Mouse (Mus musculus) embryonic facial prominence, embryonic 15.5 days (tissue): ENCODE measurements around the gene Lrrfip1. TPM values are rescaled to one million over a fixed set of nuclear protein-coding genes. Genes with fewer than 3 reads are reported as not detected.

ENCODE experiments used
- ATAC-seq: fragments of 200-750 bp; cut with Nextera tagmentation; 2 replicates; pipeline ENCODE4 v1.8.0; 2017; ENCODE audit warnings: low read depth, moderate TSS enrichment; ENCODE audit not compliant: insufficient number of reproducible peaks, low FRiP score, low TSS enrichment
- H3K27ac ChIP-seq: fragments of 300-500 bp; sonication (generic); replicated peaks from 2 replicates; pipeline ENCODE4 v1.5.1; 2015; ENCODE audit warnings: mild to moderate bottlenecking, inconsistent platforms
- H3K27me3 ChIP-seq: fragments of 300-500 bp; sonication (generic); 2 replicates; pipeline ENCODE4 v1.6.1; 2015; ENCODE audit warnings: inconsistent platforms
- H3K36me3 ChIP-seq: fragments of 300-500 bp; sonication (generic); 2 replicates; pipeline ENCODE4 v1.6.1; 2015; ENCODE audit warnings: mild to moderate bottlenecking, inconsistent platforms
- H3K4me1 ChIP-seq: fragments of 300-500 bp; sonication (generic); 2 replicates; pipeline ENCODE4 v1.6.1; 2015; ENCODE audit warnings: inconsistent platforms
- H3K4me2 ChIP-seq: fragments of 300-500 bp; sonication (generic); replicated peaks from 2 replicates; pipeline ENCODE4 v1.6.1; 2015; ENCODE audit warnings: mild to moderate bottlenecking, inconsistent platforms
- H3K4me3 ChIP-seq: fragments of 300-500 bp; sonication (generic); replicated peaks from 2 replicates; pipeline ENCODE4 v1.5.1; 2015; ENCODE audit warnings: mild to moderate bottlenecking, inconsistent platforms
- H3K9ac ChIP-seq: fragments of 300-500 bp; sonication (generic); 2 replicates; pipeline ENCODE4 v1.6.1; 2015; ENCODE audit warnings: inconsistent platforms
- H3K9me3 ChIP-seq: fragments of 300-500 bp; sonication (generic); replicated peaks from 2 replicates; pipeline ENCODE4 v1.6.1; 2016; ENCODE audit warnings: inconsistent platforms
- WGBS: fragments of 180-500 bp; shearing (Covaris S2); methylation state at CpG from one replicate; pipeline ENCODE4 v1.1.7; 2015; 5-methylcytosine and 5-hydroxymethylcytosine counted together
- polyA plus RNA-seq: library from polyadenylated mRNA; unstranded; fragments of >200 nt; fragmentation: Nextera tagmentation; extraction: Ambion mirVana; gene quantifications from 2 replicates; pipeline ENCODE4 v1.2.1, GENCODE M21; 2015

Gene Lrrfip1
- polyA plus RNA-seq, 1 experiment from 2014 or later: 56.8 TPM

- Histone ChIP-seq H3K4me3 (no peak overlapping the region), H3K27me3 (no peaks in the 10 kb centered on the region), H3K27ac (no peak overlapping the region), H3K9ac (no peak overlapping the region), H3K4me2 (no peak overlapping the region), H3K9me3 (no peaks in the 10 kb centered on the region), H3K36me3 (0 out of 2 replicates have a peak, but pooled peaks cover 3% of the 10 kb centered on the region), H3K4me1 (peaks cover 8% of the 10 kb centered on the region; the same call in 1 of the 2 replicates)
- 78% methylated on average over 9 of the region's 9 CpGs for WGBS
- ATAC-seq: no peak
Observed at GRCm38 (mm10) chr1:91023960-91024359, 25.4 kb downstream of the Lrrfip1 start.

DNA sequence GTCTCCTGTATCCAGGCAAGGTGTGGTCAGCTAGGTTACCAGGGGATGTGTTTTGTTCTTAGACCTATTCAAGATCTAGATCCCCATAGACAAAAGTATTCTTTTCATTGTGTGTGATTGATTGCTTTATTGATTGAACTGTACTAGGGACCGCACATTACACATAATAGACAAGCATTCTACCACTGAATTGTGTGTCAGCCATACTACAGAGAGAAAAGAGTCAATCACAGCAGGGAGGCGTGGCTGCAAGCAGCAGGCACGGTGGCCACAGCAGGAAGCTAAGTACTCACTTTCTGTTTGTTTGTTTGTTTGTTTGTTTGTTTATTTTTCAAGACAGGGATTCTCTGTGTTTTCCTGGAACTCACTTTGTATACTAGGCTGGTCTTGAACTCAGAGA, 25.9 kb downstream of the Lrrfip1 start:
- H3K9me3 ChIP-seq: no peaks in the 10 kb centered on the region
- H3K4me3 ChIP-seq: no peak overlapping the region
- peaks cover 8% of the 10 kb centered on the region; the same call in 1 of the 2 replicates for H3K4me1 ChIP-seq
- no peaks in the 10 kb centered on the region for H3K27me3 ChIP-seq
- WGBS: 79% methylated on average over 3 of the region's 3 CpGs
- 0 out of 2 replicates have a peak, but pooled peaks cover 3% of the 10 kb centered on the region for H3K36me3 ChIP-seq
- H3K27ac ChIP-seq: no peak overlapping the region
- no peak for ATAC-seq
- no peak overlapping the region for H3K4me2 ChIP-seq
- H3K9ac ChIP-seq: no peak overlapping the region

- Histone ChIP-seq H3K4me1 (peaks cover 12% of the 10 kb centered on the region), H3K27ac (no peak overlapping the region), H3K27me3 (no peaks in the 10 kb centered on the region), H3K4me2 (no peak overlapping the region), H3K9ac (no peak overlapping the region), H3K9me3 (no peaks in the 10 kb centered on the region), H3K4me3 (no peak overlapping the region), H3K36me3 (no peaks in the 10 kb centered on the region)
- ATAC-seq: no peak
- 89% methylated on average over 2 of the region's 2 CpGs for WGBS
Observed at GRCm38 (mm10) chr1:91026945-91027344, 28.4 kb downstream of the Lrrfip1 start.

DNA sequence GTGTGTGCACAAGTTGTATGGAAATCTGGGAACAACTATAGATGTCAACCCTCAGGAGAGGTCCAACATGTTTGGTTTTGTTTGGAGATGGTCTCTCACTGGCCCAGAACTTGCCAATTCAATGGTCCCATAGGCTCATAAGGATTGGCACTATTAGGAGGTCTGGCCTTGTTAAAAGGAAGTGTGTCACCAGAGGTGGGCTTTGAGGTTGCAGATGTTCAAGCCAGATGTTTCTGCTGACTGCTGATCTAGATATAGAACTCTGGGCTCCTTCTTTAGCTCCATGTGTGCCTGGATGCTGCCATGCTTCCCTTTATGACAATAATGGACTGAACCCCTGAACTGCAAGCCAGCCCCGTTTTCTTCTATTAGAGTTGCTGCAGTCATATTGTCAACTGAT, 31.8 kb downstream of the Lrrfip1 start:
- H3K36me3 ChIP-seq: no peaks in the 10 kb centered on the region
- no peak overlapping the region for H3K4me3 ChIP-seq
- no peak overlapping the region for H3K9ac ChIP-seq
- H3K27me3 ChIP-seq: no peaks in the 10 kb centered on the region
- ATAC-seq: no peak
- H3K9me3 ChIP-seq: no peaks in the 10 kb centered on the region
- H3K4me1 ChIP-seq: peaks cover 4% of the 10 kb centered on the region; the same call in 1 of the 2 replicates
- no peak overlapping the region for H3K27ac ChIP-seq
- 83% methylated on average over 1 of the region's 1 CpGs for WGBS
- no peak overlapping the region for H3K4me2 ChIP-seq

GRCm38 (mm10) chr1:91031547-91031946, 33.0 kb downstream of the Lrrfip1 start:
- Histone ChIP-seq H3K27me3 (no peaks in the 10 kb centered on the region), H3K4me1 (peaks cover 4% of the 10 kb centered on the region; the same call in 1 of the 2 replicates), H3K36me3 (no peaks in the 10 kb centered on the region), H3K9ac (no peak overlapping the region), H3K9me3 (no peaks in the 10 kb centered on the region), H3K27ac (no peak overlapping the region), H3K4me2 (no peak overlapping the region), H3K4me3 (no peak overlapping the region)
- ATAC-seq: 0 out of 2 replicates have a peak, but pooled peaks have one; percentile 51
- 62% methylated on average over 4 of the region's 4 CpGs for WGBS

DNA sequence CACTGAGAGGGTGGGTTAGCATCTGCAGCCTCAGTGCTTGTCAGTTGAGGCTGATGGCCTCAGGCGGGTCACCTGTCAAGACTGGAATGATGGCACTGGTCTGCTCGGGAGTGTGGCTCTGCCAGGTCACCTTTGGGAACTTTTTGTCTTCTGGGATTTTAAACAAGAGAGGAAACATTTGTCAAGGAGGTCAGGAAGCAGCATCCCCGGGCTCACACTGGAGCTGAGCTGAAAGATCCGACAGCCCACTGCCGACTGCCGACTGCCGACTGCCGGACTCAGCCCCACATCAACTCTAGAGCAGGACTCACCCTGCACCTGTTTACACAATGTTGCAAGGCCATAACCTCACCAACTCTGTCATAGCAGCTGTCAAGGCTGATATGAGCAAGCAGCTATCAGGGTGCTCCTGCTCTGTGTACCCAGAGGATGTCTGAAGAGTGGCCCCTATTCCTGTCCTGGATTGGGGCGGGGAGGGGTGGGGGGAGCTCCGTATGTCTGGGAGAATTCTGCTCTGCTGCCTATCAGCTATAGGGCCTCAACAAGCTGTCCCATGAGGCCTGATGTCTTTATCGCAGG, 33.9 kb downstream of the Lrrfip1 start:
- Histone ChIP-seq H3K4me3 (no peak overlapping the region), H3K9me3 (no peaks in the 10 kb centered on the region), H3K27ac (no peak overlapping the region), H3K27me3 (no peaks in the 10 kb centered on the region), H3K36me3 (no peaks in the 10 kb centered on the region), H3K9ac (no peak overlapping the region), H3K4me1 (peaks cover 4% of the 10 kb centered on the region; the same call in 1 of the 2 replicates), H3K4me2 (no peak overlapping the region)
- ATAC-seq: no peak
- 52% methylated on average over 11 of the region's 11 CpGs for WGBS

DNA sequence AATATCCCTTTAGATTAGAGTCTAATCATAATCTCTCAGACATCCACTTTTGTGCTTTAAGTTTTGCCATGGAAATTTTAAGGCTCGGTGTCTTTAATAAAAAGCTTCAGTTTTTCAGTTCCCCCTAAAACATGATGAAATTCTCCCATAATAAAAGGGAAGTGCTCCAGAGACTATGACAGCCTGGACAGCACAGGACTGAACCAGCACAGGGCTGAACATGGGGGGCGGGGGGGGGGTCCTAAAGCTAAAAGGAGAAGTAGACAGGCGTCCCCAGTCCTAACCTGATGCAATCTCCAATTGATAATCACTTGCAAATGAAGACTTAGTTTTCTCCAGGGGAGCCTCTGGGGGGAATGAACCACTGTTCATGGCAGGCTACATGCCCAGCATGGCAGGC, 36.0 kb downstream of the Lrrfip1 start:
- WGBS: 82% methylated on average over 3 of the region's 3 CpGs
- Histone ChIP-seq H3K9ac (no peak overlapping the region), H3K27me3 (no peaks in the 10 kb centered on the region), H3K27ac (no peak overlapping the region), H3K4me1 (peaks cover 16% of the 10 kb centered on the region), H3K36me3 (no peaks in the 10 kb centered on the region), H3K9me3 (no peaks in the 10 kb centered on the region), H3K4me2 (no peak overlapping the region), H3K4me3 (no peak overlapping the region)
- ATAC-seq: no peak

GRCm38 (mm10) chr1:91035266-91035665, 36.7 kb downstream of the Lrrfip1 start:
- H3K4me2 ChIP-seq: no peak overlapping the region
- H3K36me3 ChIP-seq: no peaks in the 10 kb centered on the region
- WGBS: 77% methylated on average over 2 of the region's 2 CpGs
- H3K9ac ChIP-seq: no peak overlapping the region
- H3K27me3 ChIP-seq: no peaks in the 10 kb centered on the region
- H3K9me3 ChIP-seq: no peaks in the 10 kb centered on the region
- H3K27ac ChIP-seq: no peak overlapping the region
- no peak overlapping the region for H3K4me3 ChIP-seq
- peaks cover 21% of the 10 kb centered on the region for H3K4me1 ChIP-seq
- no peak for ATAC-seq

DNA sequence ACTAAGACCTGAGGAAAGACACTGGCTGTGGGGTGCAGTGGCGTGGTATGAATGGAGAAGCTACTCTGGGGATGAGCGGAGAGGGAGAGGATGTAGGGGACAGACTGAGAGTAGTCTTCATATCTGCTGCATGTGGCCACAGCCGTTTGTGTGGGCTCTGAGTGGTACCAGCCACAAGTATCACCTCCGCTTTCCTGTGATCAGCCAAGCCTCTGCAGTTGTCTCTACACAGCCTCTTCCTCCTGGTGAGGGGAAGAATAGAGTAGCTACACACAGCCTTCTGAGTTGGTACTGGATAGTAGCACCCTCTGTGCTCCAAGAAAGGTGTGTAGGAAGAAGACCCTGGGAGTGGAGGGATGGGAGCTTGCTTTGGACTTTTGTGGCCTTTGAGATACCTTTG, 38.7 kb downstream of the Lrrfip1 start:
- Histone ChIP-seq H3K9ac (no peak overlapping the region), H3K4me2 (no peak overlapping the region), H3K36me3 (no peaks in the 10 kb centered on the region), H3K9me3 (no peaks in the 10 kb centered on the region), H3K4me3 (no peak overlapping the region), H3K27ac (no peak overlapping the region), H3K4me1 (peaks cover 18% of the 10 kb centered on the region), H3K27me3 (no peaks in the 10 kb centered on the region)
- ATAC-seq: no peak
- 92% methylated on average over 4 of the region's 4 CpGs for WGBS

DNA sequence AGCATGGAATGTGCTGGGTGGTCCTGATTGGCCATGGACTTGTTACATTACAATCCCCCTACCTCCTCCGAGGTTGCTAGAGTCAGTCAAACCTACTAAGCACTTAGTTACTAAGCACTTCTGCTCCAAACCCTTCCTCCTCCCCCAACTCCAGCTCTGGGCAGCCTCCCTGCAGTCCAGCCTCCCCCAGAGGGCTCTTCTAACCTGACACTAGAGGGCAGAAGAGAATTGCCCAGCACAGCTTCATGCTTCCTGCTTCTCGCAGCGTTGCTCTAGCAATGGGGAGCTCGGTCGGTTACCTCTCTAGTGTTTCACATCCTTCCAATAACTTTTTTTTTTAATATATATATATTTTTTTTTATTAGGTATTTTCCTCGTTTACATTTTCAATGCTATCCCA, 39.5 kb downstream of the Lrrfip1 start:
- no peak overlapping the region for H3K4me3 ChIP-seq
- peaks cover 21% of the 10 kb centered on the region for H3K4me1 ChIP-seq
- no peak overlapping the region for H3K4me2 ChIP-seq
- no peak overlapping the region for H3K27ac ChIP-seq
- no peaks in the 10 kb centered on the region for H3K9me3 ChIP-seq
- no peaks in the 10 kb centered on the region for H3K36me3 ChIP-seq
- H3K27me3 ChIP-seq: no peaks in the 10 kb centered on the region
- 59% methylated on average over 6 of the region's 6 CpGs for WGBS
- no peak for ATAC-seq
- no peak overlapping the region for H3K9ac ChIP-seq

DNA sequence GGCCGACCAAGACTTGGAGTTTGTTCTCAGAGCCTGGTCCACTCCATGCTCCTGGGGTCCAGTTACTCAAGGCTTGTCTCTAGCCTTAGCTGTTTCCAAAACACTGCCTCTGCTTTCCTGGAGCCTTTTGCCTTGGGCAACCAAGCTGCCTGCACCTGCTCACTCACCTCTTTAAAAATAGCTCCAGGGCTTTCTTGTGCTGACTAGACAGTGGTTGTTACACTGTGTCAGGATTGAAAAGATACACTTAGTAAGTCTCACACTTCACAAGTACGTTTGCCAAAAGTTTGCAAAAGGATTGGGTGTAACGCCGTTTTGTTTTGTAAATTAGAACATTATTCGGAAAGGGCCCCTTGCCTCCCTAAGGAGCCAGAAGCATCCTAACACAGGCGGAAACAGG, 40.0 kb downstream of the Lrrfip1 start:
- ATAC-seq: no peak
- Histone ChIP-seq H3K27me3 (no peaks in the 10 kb centered on the region), H3K4me3 (no peak overlapping the region), H3K9me3 (no peaks in the 10 kb centered on the region), H3K36me3 (no peaks in the 10 kb centered on the region), H3K9ac (no peak overlapping the region), H3K4me2 (no peak overlapping the region), H3K27ac (0 out of 2 replicates have a peak overlapping the region, but pooled peaks have one; percentile 39), H3K4me1 (peaks cover 25% of the 10 kb centered on the region)
- 15% methylated on average over 6 of the region's 6 CpGs for WGBS

GRCm38 (mm10) chr1:91041605-91042004, 43.1 kb downstream of the Lrrfip1 start:
- Histone ChIP-seq H3K4me2 (no peak overlapping the region), H3K4me1 (peaks cover 37% of the 10 kb centered on the region), H3K9ac (no peak overlapping the region), H3K4me3 (no peak overlapping the region), H3K36me3 (no peaks in the 10 kb centered on the region), H3K27me3 (no peaks in the 10 kb centered on the region), H3K9me3 (no peaks in the 10 kb centered on the region), H3K27ac (no peak overlapping the region)
- no peak for ATAC-seq
- 76% methylated on average over 5 of the region's 5 CpGs for WGBS
